Mouse (Mus musculus) hindbrain, embryonic 10.5 days (tissue): ENCODE measurements at regions not wholly inside any gene's neighbourhood (a gene's known extent, or its start where the extent isn't known, plus 50 kb on each side); places are given as distances from the start of the nearest gene placed in this dataset.

Experiments used
- DNase-seq: peaks from one replicate; pipeline ENCODE4 v3.0.0-alpha.2; 2017; ENCODE audit warnings: low spot score
- H3K27ac ChIP-seq: fragments of 300-500 bp; sonication (generic); 2 replicates; pipeline ENCODE4 v1.5.1; 2016; ENCODE audit warnings: mild to moderate bottlenecking, moderate library complexity
- H3K27me3 ChIP-seq: fragments of 300-500 bp; sonication (generic); 2 replicates; pipeline ENCODE4 v1.6.1; 2016; ENCODE audit warnings: mild to moderate bottlenecking; ENCODE audit not compliant: poor library complexity, insufficient read depth, severe bottlenecking
- H3K36me3 ChIP-seq: fragments of 300-500 bp; sonication (generic); 2 replicates; pipeline ENCODE4 v1.6.1; 2016; ENCODE audit warnings: mild to moderate bottlenecking, moderate library complexity
- H3K4me1 ChIP-seq: fragments of 300-500 bp; sonication (generic); replicated peaks from 2 replicates; pipeline ENCODE4 v1.6.1; 2016; ENCODE audit warnings: mild to moderate bottlenecking
- H3K4me3 ChIP-seq: fragments of 300-500 bp; sonication (generic); 2 replicates; pipeline ENCODE4 v1.5.1; 2016; ENCODE audit warnings: mild to moderate bottlenecking, moderate library complexity
- H3K9me3 ChIP-seq: fragments of 300-500 bp; sonication (generic); 2 replicates; pipeline ENCODE4 v1.6.1; 2016; ENCODE audit warnings: mild to moderate bottlenecking, moderate library complexity
- WGBS: fragments of 180-500 bp; shearing (Covaris S2); methylation state at CpG from one replicate; pipeline ENCODE4 v1.1.7; 2016; 5-methylcytosine and 5-hydroxymethylcytosine counted together

DNA sequence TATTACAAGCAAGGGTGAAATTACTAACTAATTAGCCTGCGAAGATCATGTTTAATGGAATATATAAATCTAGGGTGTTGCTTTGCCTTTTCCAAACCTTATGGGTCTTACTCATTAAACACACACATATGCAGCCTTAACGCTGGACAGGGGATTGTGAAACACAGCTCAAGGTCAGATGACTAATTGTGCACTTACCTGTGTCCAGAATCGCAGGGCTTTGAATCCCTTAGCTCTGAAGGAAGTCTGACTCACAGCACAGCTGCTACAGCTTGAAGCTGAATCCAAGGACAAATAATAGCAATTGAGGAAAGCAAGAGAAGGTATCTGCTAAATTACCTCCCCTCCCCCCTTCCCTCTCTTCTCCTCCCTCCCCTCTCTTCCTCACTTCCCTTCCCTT, 173.1 kb upstream of the 1700066M21Rik start:
- Histone ChIP-seq H3K36me3 (no peaks in the 10 kb centered on the region), H3K4me1 (peaks cover 7% of the 10 kb centered on the region), H3K27ac (no peak overlapping the region), H3K27me3 (peaks cover 20% of the 10 kb centered on the region), H3K4me3 (no peak overlapping the region), H3K9me3 (no peaks in the 10 kb centered on the region)
- no peak for DNase-seq
- WGBS = 83% methylated on average over 3 of the region's 3 CpGs

DNA sequence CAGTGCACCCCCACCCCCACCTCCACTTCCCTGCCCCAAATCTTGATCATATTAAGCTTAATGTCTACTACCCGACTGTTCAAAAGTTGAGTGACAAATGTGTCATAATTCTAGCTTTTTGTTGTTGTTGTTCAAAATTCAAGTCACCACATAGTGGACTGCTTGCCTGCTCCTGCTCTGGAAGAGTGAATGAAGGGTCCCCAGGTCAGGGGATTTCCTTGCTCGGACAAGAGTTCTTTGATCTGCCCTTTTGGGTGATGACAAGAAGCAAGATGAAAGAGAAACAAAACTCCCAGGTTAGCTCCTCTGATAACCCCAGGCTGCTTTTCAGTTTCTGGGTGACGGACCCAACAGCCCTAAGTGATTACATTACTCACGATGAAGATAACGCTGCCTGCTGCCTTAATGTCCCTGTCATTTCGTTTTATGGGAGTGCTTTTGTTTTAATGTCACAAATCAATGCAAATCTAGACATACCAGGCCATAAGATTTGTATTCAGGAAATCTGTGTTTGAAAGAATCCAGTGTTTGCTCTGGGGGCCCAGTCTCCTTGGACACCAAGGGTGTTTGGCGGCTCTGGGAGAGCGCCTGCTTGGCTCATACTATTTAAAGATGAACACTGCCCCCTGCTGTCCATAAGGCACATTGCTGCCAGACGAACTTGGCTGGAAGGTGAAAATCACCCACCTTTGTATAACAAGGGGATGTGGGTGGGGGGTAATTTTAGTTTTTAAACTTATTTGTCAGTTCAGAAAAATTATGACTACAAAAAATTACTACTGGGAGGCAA, 172.0 kb upstream of the 1700066M21Rik start:
- Histone ChIP-seq H3K9me3 (no peaks in the 10 kb centered on the region), H3K4me3 (no peak overlapping the region; the same call in 1 of the 2 replicates), H3K27me3 (peaks cover 20% of the 10 kb centered on the region), H3K27ac (no peak overlapping the region), H3K36me3 (no peaks in the 10 kb centered on the region), H3K4me1 (peaks cover 7% of the 10 kb centered on the region)
- 13% methylated on average over 9 of the region's 9 CpGs for WGBS
- peak; percentile 67 for DNase-seq

DNA sequence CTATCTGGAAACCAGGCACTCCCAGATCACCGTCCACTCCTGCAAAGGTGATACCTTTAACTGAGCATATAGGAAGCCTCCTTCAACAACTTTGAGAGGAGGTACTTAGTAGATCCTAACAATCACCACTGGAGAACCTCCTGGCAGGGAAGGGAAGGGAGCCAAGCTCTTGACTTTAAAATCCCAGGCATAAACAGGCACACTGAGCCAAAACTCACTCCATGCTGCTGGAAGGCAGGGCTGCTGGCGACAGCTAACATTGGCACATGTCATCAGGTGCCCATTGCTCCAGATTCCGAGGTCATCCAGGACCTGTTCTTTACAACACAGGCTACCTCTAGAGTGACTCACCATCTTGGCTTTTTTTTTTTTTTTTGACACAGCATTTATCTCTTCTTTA, 170.9 kb upstream of the 1700066M21Rik start:
- DNase-seq = no peak
- Histone ChIP-seq H3K27me3 (peaks cover 20% of the 10 kb centered on the region), H3K4me1 (peaks cover 7% of the 10 kb centered on the region), H3K27ac (no peak overlapping the region), H3K4me3 (no peak overlapping the region), H3K9me3 (no peaks in the 10 kb centered on the region), H3K36me3 (no peaks in the 10 kb centered on the region)
- 81% methylated on average over 3 of the region's 3 CpGs for WGBS

DNA sequence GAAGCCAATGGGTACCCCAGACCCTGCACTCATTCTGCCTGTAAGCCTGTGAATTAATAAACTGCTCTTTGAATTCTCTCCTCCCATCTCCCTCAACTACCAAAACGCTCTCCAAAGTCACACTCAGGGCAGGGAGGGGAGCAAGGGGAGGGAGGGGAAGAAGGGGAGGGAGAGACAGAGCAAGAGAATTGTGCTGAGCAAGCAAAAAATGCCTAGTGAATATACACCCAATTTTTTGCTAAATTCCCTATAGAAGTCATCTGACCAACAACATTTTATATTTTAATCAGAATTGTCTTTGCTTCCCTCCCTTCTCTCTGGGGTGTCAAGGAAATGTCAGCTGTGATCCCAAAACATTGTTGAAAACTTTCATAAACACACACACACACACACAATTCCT, 170.5 kb upstream of the 1700066M21Rik start:
- H3K4me1 ChIP-seq = peaks cover 7% of the 10 kb centered on the region
- 38% methylated on average over 1 of the region's 1 CpGs for WGBS
- no peaks in the 10 kb centered on the region for H3K36me3 ChIP-seq
- no peak for DNase-seq
- H3K4me3 ChIP-seq = no peak overlapping the region
- H3K27me3 ChIP-seq = peaks cover 20% of the 10 kb centered on the region
- H3K27ac ChIP-seq = no peak overlapping the region
- H3K9me3 ChIP-seq = no peaks in the 10 kb centered on the region

DNA sequence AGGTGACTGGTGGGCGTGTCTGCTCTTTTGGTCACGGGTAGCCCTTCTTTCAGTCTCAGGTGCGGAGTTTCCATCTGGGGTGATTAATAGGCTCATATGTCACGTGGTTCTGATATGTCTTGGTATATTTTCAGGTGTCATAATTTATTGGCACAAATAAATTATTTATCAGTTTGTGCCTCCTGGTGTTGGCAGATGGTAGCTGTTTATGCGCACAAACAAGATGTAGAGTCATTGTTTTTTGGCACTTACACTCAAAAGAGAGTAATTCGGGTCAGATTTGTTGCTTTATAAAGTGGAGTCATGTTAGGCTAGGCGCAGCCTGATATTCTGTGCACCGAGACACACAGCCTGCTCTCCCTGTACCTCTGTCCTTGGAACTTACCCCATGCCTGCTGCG, 169.0 kb upstream of the 1700066M21Rik start:
- no peak overlapping the region for H3K4me3 ChIP-seq
- peaks cover 20% of the 10 kb centered on the region for H3K27me3 ChIP-seq
- no peak for DNase-seq
- no peaks in the 10 kb centered on the region for H3K36me3 ChIP-seq
- WGBS = 88% methylated on average over 9 of the region's 9 CpGs
- H3K9me3 ChIP-seq = no peaks in the 10 kb centered on the region
- no peak overlapping the region for H3K27ac ChIP-seq
- peaks cover 10% of the 10 kb centered on the region for H3K4me1 ChIP-seq

DNA sequence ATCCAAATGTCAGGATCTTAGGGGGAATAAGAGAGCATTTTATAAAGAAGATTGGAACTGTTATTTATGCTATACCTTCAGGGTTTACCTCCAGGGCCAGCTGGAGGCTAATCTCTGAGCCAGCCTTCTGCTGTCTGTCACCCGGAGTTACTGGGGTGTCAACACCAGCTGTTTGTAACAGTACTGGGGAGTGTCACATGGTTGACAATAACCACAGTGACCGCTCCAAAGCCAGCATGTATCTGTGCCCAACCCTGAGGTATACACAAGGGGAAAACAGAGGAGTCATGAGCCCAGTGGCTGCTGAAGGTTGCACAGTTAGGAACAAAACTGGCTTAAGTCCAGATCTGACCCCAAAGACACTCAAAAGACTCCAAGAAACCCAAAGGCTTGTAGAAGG, 168.1 kb upstream of the 1700066M21Rik start:
- DNase-seq = no peak
- 78% methylated on average over 2 of the region's 2 CpGs for WGBS
- H3K36me3 ChIP-seq = no peaks in the 10 kb centered on the region
- H3K4me1 ChIP-seq = peaks cover 13% of the 10 kb centered on the region
- H3K4me3 ChIP-seq = no peak overlapping the region
- no peak overlapping the region for H3K27ac ChIP-seq
- H3K27me3 ChIP-seq = peaks cover 20% of the 10 kb centered on the region
- H3K9me3 ChIP-seq = no peaks in the 10 kb centered on the region

DNA sequence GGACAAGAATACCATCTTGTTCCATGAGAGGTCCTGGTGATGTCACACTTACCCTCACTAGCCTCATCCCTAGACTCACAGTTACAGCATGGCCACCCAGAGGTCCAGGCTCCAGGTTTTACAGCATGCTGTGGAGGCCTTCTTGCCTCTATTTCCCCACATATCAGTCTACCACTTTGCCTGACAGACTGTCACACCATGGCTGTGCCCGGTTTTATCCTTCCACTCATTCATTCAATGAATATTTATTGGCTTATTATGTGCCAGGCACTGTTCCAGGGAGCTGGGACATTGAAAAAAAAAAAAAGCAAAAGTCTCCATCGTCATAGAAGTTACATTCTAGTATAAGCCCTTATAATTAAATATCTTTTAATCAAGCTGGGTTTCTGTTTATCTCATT, 166.4 kb upstream of the 1700066M21Rik start:
- Histone ChIP-seq H3K27ac (no peak overlapping the region), H3K4me3 (no peak overlapping the region), H3K27me3 (peaks cover 12% of the 10 kb centered on the region; the same call in 1 of the 2 replicates), H3K9me3 (no peaks in the 10 kb centered on the region), H3K36me3 (no peaks in the 10 kb centered on the region), H3K4me1 (peaks cover 9% of the 10 kb centered on the region; the same call in 1 of the 2 replicates)
- 72% methylated on average over 2 of the region's 2 CpGs for WGBS
- DNase-seq = no peak

DNA sequence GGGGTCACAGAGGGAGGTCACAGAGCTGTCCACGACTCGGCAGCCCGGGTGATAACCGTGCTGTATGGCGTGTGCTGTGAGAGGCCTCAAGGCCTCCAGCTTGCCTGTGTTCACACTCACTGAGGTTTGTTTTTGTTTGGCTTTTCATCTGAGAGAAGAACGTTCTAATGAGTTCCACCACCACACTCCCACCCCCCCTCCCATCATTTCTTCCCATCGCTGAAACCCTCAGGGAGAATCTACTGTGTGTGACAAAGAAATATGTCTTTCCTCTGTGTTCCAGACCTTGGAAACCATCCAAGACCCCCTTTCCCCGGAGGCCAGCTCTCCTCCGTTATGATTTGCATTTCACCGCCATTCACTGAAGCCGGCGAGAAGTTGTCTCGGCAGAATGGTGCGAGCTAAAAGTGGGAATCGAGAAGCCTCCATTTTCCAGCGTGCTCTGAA, 164.0 kb upstream of the 1700066M21Rik start:
- Histone ChIP-seq H3K4me3 (no peak overlapping the region), H3K4me1 (peaks cover 21% of the 10 kb centered on the region), H3K27ac (peak overlapping the region; percentile 53; the same call in 1 of the 2 replicates), H3K27me3 (0 out of 2 replicates have a peak, but pooled peaks cover 2% of the 10 kb centered on the region), H3K9me3 (no peaks in the 10 kb centered on the region), H3K36me3 (no peaks in the 10 kb centered on the region)
- WGBS = 55% methylated on average over 16 of the region's 16 CpGs
- DNase-seq = no peak

DNA sequence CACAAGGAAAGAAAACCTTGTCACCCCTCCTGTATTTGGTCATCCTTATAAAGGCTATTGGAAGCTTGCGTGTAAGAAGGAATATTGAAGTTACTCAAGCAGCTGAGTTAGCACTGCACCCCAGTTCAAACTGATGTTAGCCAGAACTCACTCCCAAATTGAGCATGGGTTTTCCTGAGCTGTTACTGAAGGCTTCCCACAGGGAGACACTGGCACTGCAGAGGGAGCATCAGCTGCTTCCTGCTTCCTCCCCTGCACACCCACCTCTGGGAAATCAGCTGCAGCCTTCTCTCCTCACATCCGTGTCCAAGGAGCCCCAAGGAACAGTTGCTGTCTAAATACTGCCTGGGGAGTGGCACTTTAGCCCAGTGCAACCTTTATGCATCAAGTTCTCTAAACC, 163.2 kb upstream of the 1700066M21Rik start:
- Histone ChIP-seq H3K9me3 (no peaks in the 10 kb centered on the region), H3K4me1 (peaks cover 29% of the 10 kb centered on the region), H3K4me3 (no peak overlapping the region), H3K36me3 (no peaks in the 10 kb centered on the region), H3K27ac (no peak overlapping the region; the same call in 1 of the 2 replicates), H3K27me3 (no peaks in the 10 kb centered on the region)
- DNase-seq = no peak
- WGBS = 52% methylated on average over 2 of the region's 2 CpGs

DNA sequence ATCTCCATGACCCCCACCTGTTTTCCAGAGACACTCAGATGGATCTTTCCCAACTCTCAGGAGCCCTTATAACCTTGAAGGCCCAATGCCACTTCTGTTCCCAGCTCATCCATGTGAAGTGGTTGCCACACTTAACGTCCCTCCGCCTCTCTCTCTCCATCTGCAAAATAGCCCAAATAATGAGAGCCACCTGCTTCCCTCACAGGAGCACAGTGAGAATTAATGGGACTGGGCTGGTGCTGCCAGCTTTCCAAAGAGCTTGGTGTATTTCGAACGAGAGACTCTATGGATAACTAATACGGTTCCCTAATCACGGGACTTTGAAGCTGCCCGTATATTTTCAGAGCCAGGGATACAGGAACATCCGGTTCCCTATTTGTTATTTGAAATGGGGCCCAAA, 159.8 kb upstream of the 1700066M21Rik start:
- H3K27ac ChIP-seq = peak overlapping the region; percentile 80; the same call in 1 of the 2 replicates
- H3K9me3 ChIP-seq = no peaks in the 10 kb centered on the region
- no peak for DNase-seq
- no peaks in the 10 kb centered on the region; the same call in 1 of the 2 replicates for H3K27me3 ChIP-seq
- H3K4me3 ChIP-seq = no peak overlapping the region
- H3K36me3 ChIP-seq = no peaks in the 10 kb centered on the region
- 82% methylated on average over 8 of the region's 8 CpGs for WGBS
- peaks cover 29% of the 10 kb centered on the region for H3K4me1 ChIP-seq

DNA sequence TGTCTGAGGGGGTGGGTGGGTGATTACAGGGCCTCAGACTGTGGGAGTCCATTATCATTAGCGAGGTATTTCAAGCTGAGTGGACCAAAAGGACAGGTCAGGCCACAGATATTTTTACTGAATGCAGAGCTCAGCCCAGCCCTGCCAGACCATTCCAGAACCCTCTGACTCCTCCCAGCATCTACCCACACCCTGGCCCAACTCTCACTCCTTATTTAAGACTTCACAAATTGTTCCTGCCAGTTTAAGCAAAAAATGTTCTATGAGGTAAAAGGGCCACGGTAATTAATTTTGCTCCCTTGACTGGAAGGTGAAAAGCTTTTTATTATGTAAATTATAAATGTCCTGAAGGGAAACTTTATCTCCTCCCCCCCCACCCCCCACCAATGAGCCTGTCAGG, 159.3 kb upstream of the 1700066M21Rik start:
- no peaks in the 10 kb centered on the region for H3K9me3 ChIP-seq
- H3K4me3 ChIP-seq = no peak overlapping the region
- no peaks in the 10 kb centered on the region; the same call in 1 of the 2 replicates for H3K27me3 ChIP-seq
- DNase-seq = no peak
- WGBS = 40% methylated on average over 2 of the region's 2 CpGs
- no peaks in the 10 kb centered on the region for H3K36me3 ChIP-seq
- H3K27ac ChIP-seq = peak overlapping the region; percentile 80
- peaks cover 29% of the 10 kb centered on the region for H3K4me1 ChIP-seq

DNA sequence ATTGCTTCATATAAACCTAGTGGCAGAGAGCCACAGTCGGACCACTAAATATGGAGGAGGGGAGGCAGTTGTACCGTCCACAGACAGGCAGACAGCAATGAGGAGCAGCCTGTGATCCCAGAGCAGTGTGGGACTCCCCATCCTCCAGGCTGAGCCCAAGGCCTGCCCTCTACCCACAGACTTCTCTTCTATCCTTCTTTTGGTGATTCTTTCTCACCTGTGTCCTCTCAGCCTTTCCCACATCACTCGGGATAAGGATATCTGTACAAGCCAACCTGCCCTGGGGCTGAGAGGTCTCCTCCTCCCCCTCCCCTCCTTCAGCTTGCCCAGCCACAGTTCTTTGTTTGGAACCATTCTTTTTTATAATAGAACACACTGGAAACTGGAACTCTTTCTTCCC, 158.8 kb upstream of the 1700066M21Rik start:
- H3K36me3 ChIP-seq = no peaks in the 10 kb centered on the region
- DNase-seq = peak; percentile 24
- H3K9me3 ChIP-seq = no peaks in the 10 kb centered on the region
- 48% methylated on average over 3 of the region's 3 CpGs for WGBS
- no peaks in the 10 kb centered on the region; the same call in 1 of the 2 replicates for H3K27me3 ChIP-seq
- peak overlapping the region; percentile 80 for H3K27ac ChIP-seq
- peaks cover 25% of the 10 kb centered on the region for H3K4me1 ChIP-seq
- no peak overlapping the region for H3K4me3 ChIP-seq

DNA sequence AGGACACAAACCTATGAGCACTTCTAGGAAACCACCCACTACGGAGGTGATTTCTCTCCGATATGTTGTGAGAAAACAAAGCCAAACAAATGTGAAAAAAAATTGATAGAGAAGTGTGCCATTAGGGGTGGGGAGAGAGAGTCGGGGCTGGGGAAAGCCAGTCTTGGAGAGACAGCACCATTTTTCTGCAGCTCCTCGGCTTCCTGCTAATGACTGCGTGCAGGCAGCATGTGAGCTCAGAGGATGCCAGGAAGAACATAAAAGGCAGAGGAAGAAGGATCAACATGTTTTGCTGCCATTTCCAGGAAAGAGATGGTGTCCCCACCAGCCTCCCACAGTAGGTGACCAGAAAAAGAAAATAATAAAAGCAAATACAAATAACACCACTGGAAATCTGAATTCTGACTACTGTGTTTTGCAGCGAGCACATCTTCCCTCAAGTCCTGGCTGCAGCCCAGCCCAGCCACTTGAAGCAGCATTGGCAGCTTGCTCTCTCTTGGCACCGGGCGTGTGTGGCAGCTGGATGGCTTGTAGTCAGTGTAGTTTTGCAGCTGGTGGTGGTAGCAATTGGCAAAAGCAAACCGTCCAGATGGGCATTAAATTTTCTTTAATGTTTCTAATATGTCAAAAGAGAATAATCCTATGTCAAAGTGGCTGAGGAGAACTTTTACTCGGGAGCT, 152.9 kb upstream of the 1700066M21Rik start:
- no peaks in the 10 kb centered on the region for H3K4me1 ChIP-seq
- H3K27ac ChIP-seq = no peak overlapping the region
- WGBS = 89% methylated on average over 10 of the region's 10 CpGs
- H3K27me3 ChIP-seq = no peaks in the 10 kb centered on the region; the same call in 1 of the 2 replicates
- no peak for DNase-seq
- H3K36me3 ChIP-seq = no peaks in the 10 kb centered on the region
- no peak overlapping the region for H3K4me3 ChIP-seq
- H3K9me3 ChIP-seq = no peaks in the 10 kb centered on the region
